Mouse (Mus musculus) heart, postnatal 36 days (tissue): ENCODE data around the gene Acsl1. TPM values are rescaled to one million over a fixed set of nuclear protein-coding genes. Genes with fewer than 3 reads are reported as not detected.
"Not testable (repeated sequence)": the region's sequence is repeated elsewhere in the genome, so short reads cannot be mapped to it uniquely, and the experiment has no call there.

Experiments used
- DNase-seq, 2 experiments: peaks; one replicate each; pipeline ENCODE4 v3.0.0; 2021 to 2022
- intact Hi-C: fragments of 180-260 bp; cut with DNase I; formaldehyde crosslinking; loops from one replicate; pipeline ENCODE4 v1.15.1; 2025
- total RNA-seq, 2 experiments: library from RNA; stranded (reverse); gene quantifications; 2 replicates each; pipeline ENCODE4 v1.2.3; 2021

The Acsl1 gene
- total RNA-seq, 2 experiments from 2014 or later = 996 to 1,034 TPM

DNA sequence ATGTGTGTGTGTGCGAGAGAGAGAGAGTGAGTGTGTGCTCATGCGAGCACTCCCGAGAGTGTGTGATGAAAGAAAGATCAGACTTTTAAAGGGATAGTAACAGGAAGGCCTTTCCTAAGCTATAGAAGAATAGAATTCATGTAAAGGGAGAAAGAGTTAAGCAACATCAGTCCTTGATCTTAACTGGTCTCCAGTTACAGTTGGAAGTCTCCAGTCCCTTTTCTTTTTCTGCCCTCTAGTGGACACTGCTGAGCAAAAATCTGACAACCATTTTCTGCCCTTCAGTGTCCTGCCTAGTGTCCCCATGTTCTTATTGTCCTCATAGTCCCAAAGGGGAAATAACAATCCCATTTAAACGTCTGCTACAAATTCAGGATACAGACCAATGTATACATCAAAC, 76.4 kb downstream of the Acsl1 start:
- no peak for DNase-seq
- intact Hi-C loops = loop anchor here (1.0 to 10.0 kb wide), 4 partner anchors 75 to 362 kb away; partner anchors contain the start of gene Acsl1

DNA sequence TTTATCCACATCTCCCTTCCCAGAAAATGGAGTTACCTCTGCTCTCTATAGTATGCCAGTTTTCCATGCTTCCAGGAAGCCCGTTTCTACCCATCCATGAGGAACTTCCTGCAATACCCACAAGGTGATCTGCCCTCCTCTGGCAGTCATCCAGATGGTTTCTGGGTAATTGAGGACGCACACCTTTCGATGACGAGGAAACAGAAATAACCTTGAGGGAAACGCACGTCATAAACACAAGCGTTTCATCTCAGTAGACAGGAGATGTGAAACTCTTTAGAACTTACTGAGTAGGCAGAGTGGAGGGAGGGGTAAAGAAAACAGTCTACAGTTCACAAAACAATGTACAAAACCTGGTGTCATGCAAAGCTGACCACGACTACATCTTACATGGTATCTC, 79.2 kb downstream of the Acsl1 start:
- intact Hi-C loops = loop anchor here (10.0 kb wide), 1 partner anchor 395 kb away; no protein-coding TSS in a partner anchor
- no peak for DNase-seq

GRCm38 (mm10) chr8:46551029-46551428, 80.2 kb downstream of the Acsl1 start:
- intact Hi-C loops = loop anchor here (10.0 kb wide), 1 partner anchor 394 kb away; no protein-coding TSS in a partner anchor
- DNase-seq = no peak

DNA sequence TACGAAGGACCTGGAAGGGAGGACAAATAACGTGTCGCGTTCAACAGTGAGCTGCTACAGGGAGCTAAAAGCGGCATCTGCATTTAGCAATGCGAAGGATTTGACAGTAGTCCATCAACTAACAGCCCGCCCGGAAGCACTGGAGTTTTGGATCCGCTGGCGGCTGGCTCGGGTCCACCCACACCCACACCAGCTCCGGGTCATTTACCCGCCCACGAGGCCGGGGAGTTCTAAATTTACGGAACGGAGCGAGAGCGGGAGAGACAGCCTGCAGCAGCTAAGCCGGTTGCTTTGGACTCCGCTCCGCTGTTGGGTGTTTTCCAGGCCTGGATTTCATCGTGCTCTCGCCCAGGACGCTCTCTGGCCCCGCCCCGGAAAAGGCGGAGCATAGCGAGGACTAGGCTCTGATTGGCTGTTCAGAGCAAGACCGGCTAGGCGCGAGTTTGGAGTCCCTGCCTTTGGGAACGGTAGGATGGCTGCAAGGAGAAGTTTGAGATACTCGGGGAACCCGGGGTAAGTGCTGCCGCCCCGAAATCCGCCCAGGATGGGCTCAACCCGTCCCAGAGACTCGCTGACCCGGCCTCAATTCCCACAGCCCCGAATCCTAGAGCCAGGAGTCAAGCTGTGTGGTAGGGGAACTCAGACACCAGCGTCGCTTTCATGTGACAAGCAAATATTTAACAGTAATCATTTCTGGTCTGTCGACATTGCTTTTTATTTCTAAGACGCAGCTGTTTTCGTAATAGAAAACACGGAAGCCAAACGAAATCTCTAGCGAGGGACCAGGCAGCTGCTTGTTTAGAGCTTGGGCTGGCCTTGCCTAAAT, 81.0 kb downstream of the Acsl1 start, which contains the start of gene Cenpu:
TSS of gene Cenpu (plus strand) at position 414 of the 826 bp plus-strand sequence.
- peak; percentile 100 for DNase-seq
- intact Hi-C loops = loop anchor here (10.0 kb wide), 1 partner anchor 393 kb away; no protein-coding TSS in a partner anchor

DNA sequence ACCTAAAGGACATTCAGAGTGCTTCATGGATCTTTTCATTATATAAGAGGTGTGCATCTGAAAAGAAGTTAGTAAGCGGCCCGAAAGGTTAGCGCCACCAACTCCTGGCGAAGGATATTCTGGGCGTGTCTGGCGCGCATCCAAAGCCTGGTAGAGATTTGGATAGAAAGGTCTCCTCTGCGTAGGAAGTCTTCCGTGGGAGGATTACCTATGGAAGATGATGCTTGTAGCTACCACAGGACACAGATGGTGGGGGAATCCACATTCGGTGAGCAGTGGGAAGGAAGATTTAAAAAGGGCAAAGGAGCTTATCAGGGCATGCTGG, 81.6 kb downstream of the Acsl1 start:
- DNase-seq = no peak
- intact Hi-C loops = loop anchor here (10.0 kb wide), 1 partner anchor 392 kb away; no protein-coding TSS in a partner anchor

GRCm38 (mm10) chr8:46559428-46559827, 88.6 kb downstream of the Acsl1 start:
- DNase-seq = peak in 1 of 2 experiments; percentile 22
- intact Hi-C loops = loop anchor here (10.0 kb wide), 1 partner anchor 385 kb away; no protein-coding TSS in a partner anchor

DNA sequence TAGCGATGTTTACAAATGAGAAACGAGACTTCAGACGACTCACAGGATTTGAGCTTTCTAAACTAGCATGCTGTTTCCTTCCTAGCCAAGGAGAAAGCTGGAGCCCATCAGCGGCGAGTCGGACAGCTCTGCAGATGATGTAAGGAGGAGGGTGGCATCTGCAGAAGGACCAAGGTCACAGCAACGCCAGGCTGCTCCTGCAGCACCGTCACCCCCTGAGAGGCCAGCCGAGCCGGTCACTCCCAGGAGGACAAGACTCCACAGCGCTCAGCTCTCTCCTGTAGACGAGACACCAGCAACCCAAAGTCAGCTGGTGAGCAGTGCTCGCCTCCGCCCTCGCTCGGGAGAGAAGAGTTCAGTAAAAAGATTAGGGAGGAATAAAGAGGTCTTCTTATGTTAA, 91.5 kb downstream of the Acsl1 start:
- no peak for DNase-seq
- intact Hi-C loops = no loop called here

- DNase-seq = no peak
- intact Hi-C loops = no loop called here
These were observed 96.2 kb downstream of the Acsl1 start for GRCm38 (mm10) chr8:46566914-46567529.

GRCm38 (mm10) chr8:46567946-46568345, 97.1 kb downstream of the Acsl1 start:
- intact Hi-C loops = no loop called here
- DNase-seq = no peak

DNA sequence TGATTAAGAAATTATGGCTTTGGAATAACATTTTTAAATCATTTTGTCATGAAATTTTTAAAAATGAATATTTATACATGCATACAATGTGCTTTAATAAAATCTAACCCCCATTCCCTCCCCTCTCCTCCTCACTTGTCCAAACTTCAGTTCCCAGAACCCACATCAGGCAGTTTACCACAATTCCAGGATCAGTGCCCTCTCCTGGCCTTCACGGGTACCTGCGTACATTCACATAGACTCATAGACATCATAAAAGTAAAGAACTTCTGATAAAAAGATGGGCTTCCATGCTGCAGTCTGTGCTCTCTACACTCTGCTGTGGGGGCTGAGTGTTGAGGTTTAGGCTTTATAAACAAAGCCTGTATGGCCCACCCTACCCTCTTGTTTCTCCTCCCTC, 98.1 kb downstream of the Acsl1 start:
- no peak for DNase-seq
- intact Hi-C loops = no loop called here

DNA sequence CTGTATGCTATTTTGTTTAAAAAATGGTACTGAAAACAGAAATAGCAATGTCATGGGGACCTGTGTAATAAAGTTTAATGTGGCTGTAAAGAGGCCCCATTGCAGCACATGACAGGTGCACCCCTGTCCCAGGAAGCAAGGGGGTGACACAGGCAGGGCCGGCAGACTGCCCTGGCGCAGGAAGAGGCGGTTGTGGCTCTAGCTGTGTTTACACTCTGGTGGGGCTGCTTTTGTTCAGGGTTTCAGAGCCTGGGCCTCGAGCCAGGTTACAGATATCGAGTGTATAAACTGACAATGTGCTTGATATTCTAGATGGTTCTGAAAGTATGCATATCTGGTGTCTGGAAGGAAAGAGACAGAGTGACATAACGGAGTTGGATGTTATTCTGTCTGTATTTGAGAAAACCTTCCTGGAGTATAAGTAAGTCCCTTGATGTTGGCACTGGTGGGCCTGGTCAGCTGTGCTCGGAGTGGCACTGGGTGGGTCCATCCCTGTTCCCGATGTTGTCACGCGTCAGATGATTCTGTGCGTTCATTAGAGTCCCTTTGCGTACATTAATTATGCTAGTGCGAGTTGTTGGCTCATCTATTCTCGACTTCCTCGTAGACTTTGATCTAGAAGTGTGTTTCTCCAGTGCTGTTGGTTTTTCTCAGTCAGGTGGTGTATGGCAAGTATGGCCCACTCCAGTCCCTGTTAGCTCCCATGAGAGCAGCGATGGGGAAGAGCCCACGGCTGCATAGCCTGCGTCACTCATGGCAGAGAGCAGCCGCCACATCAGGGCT, 99.0 kb downstream of the Acsl1 start:
- intact Hi-C loops = no loop called here
- no peak for DNase-seq

GRCm38 (mm10) chr8:46570673-46571072, 99.8 kb downstream of the Acsl1 start:
- intact Hi-C loops = no loop called here
- no peak for DNase-seq

GRCm38 (mm10) chr8:46573446-46573845, 102.6 kb downstream of the Acsl1 start:
- no peak for DNase-seq
- intact Hi-C loops = no loop called here

GRCm38 (mm10) chr8:46573964-46574363, 103.1 kb downstream of the Acsl1 start:
- DNase-seq = no peak
- intact Hi-C loops = no loop called here

GRCm38 (mm10) chr8:46578794-46579193, 108.0 kb downstream of the Acsl1 start:
- intact Hi-C loops = no loop called here
- no peak for DNase-seq

DNA sequence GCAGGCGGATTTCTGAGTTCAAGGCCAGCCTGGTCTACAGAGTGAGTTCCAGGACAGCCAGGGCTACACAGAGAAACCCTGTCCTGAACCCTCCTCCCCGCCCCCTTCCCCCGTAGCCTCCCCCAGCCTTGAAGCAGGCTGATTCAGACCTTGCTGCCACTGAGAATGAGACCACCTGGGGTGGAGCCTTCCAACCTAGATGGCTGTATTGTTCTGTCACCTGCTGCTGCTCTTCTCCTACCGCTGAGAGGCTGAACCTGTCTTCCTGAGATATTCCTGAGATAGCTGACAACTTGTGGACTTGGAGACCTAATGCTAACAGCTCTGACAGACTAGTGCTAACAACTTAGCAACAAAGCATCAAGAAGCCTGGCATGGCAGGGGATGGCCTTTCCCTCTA, 113.5 kb downstream of the Acsl1 start:
- intact Hi-C loops, DNase-seq: not testable (repeated sequence)

DNA sequence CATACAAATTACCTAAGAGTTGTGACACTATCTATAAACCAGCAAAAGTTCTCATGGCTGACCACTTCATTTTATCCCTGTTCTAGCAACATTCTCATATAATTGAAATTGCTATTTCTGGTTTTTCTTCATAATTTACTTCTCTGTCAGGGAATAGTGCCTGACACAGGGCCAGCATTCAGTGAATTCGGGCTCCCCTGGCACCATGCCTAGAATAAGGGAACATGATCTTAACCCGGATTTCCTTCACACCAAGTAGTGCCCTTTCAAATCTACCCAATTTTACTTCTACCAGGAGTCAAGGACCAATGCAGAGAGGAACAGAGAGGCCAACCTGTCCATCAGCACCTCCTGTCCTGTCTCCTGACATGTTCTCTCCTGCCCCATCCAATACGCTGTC, 114.7 kb downstream of the Acsl1 start:
- DNase-seq = no peak
- intact Hi-C loops = no loop called here
